Mouse (Mus musculus) hindbrain, embryonic 11.5 days (tissue): ENCODE measurements around the gene Wwox. TPM values are rescaled to one million over a fixed set of nuclear protein-coding genes. Genes with fewer than 3 reads are reported as not detected.

ENCODE experiments used
- ATAC-seq: fragments of 200-750 bp; cut with Nextera tagmentation; 2 replicates; pipeline ENCODE4 v1.8.0; 2017; ENCODE audit warnings: mild to moderate bottlenecking, moderate TSS enrichment, moderate library complexity; ENCODE audit not compliant: low FRiP score
- DNase-seq: peaks from one replicate; pipeline ENCODE4 v3.0.0-alpha.2; 2015; ENCODE audit warnings: low spot score
- H3K27ac ChIP-seq: fragments of 300-500 bp; sonication (generic); 2 replicates; pipeline ENCODE4 v1.5.1; 2014; ENCODE audit warnings: mild to moderate bottlenecking, low read depth, low read length
- H3K27me3 ChIP-seq: fragments of 300-500 bp; sonication (generic); 2 replicates; pipeline ENCODE4 v1.6.1; 2014; ENCODE audit warnings: mild to moderate bottlenecking, low read length, moderate library complexity, mixed read lengths; ENCODE audit not compliant: control insufficient read depth, insufficient read depth
- H3K36me3 ChIP-seq: fragments of 300-500 bp; sonication (generic); 2 replicates; pipeline ENCODE4 v1.6.1; 2014; ENCODE audit warnings: mild to moderate bottlenecking, low read length, moderate library complexity, mixed read lengths; ENCODE audit not compliant: control insufficient read depth, insufficient read depth
- H3K4me1 ChIP-seq: fragments of 300-500 bp; sonication (generic); replicated peaks from 2 replicates; pipeline ENCODE4 v1.6.1; 2014; ENCODE audit warnings: low read length, mixed read lengths; ENCODE audit not compliant: control insufficient read depth, insufficient read depth
- H3K4me2 ChIP-seq: fragments of 300-500 bp; sonication (generic); replicated peaks from 2 replicates; pipeline ENCODE4 v1.6.1; 2014; ENCODE audit warnings: mild to moderate bottlenecking, low read depth, low read length
- H3K4me3 ChIP-seq: fragments of 300-500 bp; sonication (generic); 2 replicates; pipeline ENCODE4 v1.5.1; 2014; ENCODE audit warnings: low read depth, low read length
- H3K9ac ChIP-seq: fragments of 300-500 bp; sonication (generic); 2 replicates; pipeline ENCODE4 v1.6.1; 2014; ENCODE audit warnings: low read depth, low read length
- H3K9me3 ChIP-seq: fragments of 300-500 bp; sonication (generic); 2 replicates; pipeline ENCODE4 v1.6.1; 2016; ENCODE audit warnings: low read length; ENCODE audit not compliant: control insufficient read depth
- WGBS: fragments of 180-500 bp; shearing (Covaris S2); extraction: QIAGEN DNeasy Blood & Tissue Kit; methylation state at CpG from one replicate; pipeline ENCODE4 v1.1.7; 2014; 5-methylcytosine and 5-hydroxymethylcytosine counted together
- polyA plus RNA-seq: library from polyadenylated mRNA; unstranded; fragments of >200 nt; fragmentation: Nextera tagmentation; extraction: Ambion mirVana; gene quantifications from 2 replicates; pipeline ENCODE4 v1.2.1, GENCODE M21; 2014

The Wwox gene
- polyA plus RNA-seq, 1 experiment from 2014 or later = 14.1 TPM

DNA sequence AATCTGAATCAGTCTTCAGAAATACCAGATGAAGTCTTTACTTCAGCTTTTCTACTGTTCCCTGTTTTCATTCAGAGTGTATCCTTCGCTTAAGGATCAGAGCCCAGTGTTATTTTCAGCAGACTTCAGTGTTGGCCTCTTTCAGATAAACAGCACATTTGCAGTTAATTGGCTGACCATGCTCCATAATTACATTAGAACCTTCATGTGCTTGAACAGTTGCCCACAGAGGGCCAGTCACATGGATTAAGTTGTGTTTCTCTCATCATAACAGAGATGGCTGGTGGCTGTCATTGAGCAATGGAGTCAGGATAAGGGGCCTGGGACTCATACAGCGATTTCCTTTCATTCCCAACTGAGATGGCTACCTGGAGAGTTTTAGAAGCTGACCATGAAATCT is 166.2 kb downstream of the Wwox start:
- Histone ChIP-seq H3K36me3 (no peaks in the 10 kb centered on the region), H3K9ac (no peak overlapping the region), H3K4me3 (no peak overlapping the region), H3K27me3 (no peaks in the 10 kb centered on the region), H3K4me2 (no peak overlapping the region), H3K9me3 (no peaks in the 10 kb centered on the region), H3K4me1 (0 out of 2 replicates have a peak, but pooled peaks cover 2% of the 10 kb centered on the region), H3K27ac (no peak overlapping the region)
- no peak for ATAC-seq
- no peak for DNase-seq
- WGBS = 90% methylated on average over 2 of the region's 2 CpGs

DNA sequence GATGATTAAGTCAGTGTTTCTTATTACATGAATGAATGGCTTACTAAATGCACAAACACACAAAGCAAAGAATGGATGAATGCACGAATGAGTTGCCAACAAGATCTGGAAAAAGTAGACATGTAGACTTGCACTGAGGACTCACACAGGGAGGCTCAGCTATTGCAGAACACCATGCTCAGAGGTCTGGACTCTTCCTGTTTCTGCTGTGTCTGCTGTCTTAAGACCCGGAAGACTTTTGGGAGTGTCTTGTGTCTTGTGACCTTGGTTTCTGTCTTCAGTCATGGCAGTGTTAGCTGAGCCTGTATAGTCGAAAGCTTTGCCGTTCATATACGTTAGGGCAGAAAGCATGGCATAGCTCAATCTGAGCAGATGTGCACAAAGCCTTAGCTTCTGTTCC is 169.9 kb downstream of the Wwox start:
- Histone ChIP-seq H3K4me1 (no peaks in the 10 kb centered on the region), H3K27ac (no peak overlapping the region), H3K4me2 (no peak overlapping the region), H3K4me3 (no peak overlapping the region), H3K9ac (no peak overlapping the region), H3K9me3 (no peaks in the 10 kb centered on the region), H3K27me3 (no peaks in the 10 kb centered on the region), H3K36me3 (no peaks in the 10 kb centered on the region)
- no peak for ATAC-seq
- no peak for DNase-seq
- WGBS = 91% methylated on average over 5 of the region's 5 CpGs

DNA sequence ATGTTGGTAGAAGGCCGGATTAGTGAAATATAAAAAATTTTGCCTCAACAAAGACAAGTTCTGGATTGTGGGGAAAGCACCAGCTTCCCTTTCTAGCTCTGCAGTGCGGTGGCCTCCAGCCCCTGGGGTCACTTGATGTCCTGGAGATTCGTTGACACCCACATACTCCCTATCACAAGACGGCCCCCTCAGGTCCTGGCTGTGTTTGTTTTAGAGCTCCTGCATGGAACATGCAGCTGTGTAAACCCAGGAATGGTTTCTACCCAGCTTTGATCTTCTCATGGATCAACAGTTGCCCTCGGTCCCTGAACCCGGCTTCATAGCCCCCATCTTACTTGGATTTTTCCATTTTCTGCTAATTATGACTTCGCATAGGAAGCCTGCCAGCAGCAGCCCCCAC is 171.6 kb downstream of the Wwox start:
- WGBS = 53% methylated on average over 7 of the region's 7 CpGs
- no peak for ATAC-seq

DNA sequence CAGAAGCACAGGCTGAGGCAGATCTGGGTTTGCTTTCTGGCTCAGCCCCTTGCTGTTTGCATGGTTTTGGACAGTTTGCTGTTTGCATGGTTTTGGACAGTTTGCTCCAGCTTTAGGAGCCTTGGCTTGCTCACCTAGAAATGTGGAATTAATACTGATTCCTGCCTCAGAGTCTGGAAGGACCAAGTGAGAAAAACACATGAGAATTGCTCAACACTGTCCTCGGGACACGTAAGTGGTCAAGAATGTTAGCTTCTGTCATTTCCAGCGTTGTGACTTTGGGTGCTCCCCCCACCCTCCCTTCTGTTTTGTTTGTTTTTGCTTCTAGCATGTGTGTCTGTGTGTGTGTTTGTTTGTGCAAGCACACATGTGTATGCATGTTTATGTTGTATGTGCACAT is 172.6 kb downstream of the Wwox start:
- H3K4me1 ChIP-seq = no peaks in the 10 kb centered on the region
- no peak overlapping the region for H3K4me3 ChIP-seq
- WGBS = 92% methylated on average over 3 of the region's 3 CpGs
- H3K9me3 ChIP-seq = no peaks in the 10 kb centered on the region
- no peak overlapping the region for H3K27ac ChIP-seq
- ATAC-seq = no peak
- no peaks in the 10 kb centered on the region for H3K27me3 ChIP-seq
- no peak for DNase-seq
- H3K36me3 ChIP-seq = no peaks in the 10 kb centered on the region
- no peak overlapping the region for H3K9ac ChIP-seq
- no peak overlapping the region for H3K4me2 ChIP-seq

More for the DNA sequence above, 171.6 kb downstream of the Wwox start:
- no peaks in the 10 kb centered on the region for H3K9me3 ChIP-seq
- H3K4me1 ChIP-seq = no peaks in the 10 kb centered on the region
- no peak overlapping the region for H3K4me3 ChIP-seq
- no peaks in the 10 kb centered on the region for H3K36me3 ChIP-seq
- DNase-seq = no peak
- H3K27ac ChIP-seq = no peak overlapping the region
- H3K4me2 ChIP-seq = no peak overlapping the region
- H3K27me3 ChIP-seq = no peaks in the 10 kb centered on the region
- H3K9ac ChIP-seq = no peak overlapping the region

DNA sequence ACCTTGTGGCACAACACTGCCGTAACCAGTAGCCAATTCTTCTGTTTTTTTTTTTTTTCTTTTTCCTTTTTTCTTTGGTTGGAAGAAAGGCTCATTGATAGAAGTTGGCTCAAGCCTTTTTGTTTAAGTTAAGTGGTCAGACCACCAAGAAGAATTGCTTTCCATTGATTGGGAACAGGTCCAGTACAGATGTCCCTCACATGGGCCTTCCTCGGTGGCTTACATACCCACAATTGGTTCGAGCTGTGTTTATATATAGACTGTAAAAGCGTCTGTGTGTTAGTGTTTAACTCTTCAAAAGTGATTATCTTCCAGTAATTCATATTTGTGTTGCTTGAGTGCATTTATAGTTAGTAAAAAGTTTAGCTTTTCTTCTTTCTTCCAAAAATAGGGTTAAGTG is 176.0 kb downstream of the Wwox start:
- Histone ChIP-seq H3K27me3 (no peaks in the 10 kb centered on the region), H3K27ac (no peak overlapping the region), H3K4me2 (no peak overlapping the region), H3K36me3 (no peaks in the 10 kb centered on the region), H3K9ac (no peak overlapping the region), H3K4me3 (no peak overlapping the region), H3K4me1 (peaks cover 3% of the 10 kb centered on the region; the same call in 1 of the 2 replicates), H3K9me3 (no peaks in the 10 kb centered on the region)
- DNase-seq (no peak), ATAC-seq (no peak)
- WGBS = 69% methylated on average over 4 of the region's 4 CpGs

DNA sequence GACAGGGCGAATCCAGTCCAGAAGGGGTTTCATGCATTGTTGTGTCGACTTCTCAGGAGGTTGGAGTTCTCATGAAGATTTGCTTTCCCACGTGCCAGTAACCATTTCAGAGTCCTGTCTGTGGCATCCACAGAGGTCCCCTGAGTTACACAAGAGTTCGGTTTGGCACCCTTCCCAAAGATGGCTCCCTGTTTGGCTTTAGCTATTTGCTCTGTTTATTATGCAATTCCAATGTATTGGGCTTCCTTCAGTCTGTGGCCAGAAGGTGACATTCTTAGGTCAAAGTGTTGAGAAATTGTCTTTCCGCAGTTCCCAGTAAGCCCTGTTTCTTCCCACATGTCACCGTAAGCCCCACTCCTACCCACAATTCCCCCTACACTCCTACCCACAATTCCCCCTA is 176.5 kb downstream of the Wwox start:
- Histone ChIP-seq H3K36me3 (no peaks in the 10 kb centered on the region), H3K4me3 (no peak overlapping the region), H3K9me3 (no peaks in the 10 kb centered on the region), H3K4me2 (no peak overlapping the region), H3K27me3 (no peaks in the 10 kb centered on the region), H3K9ac (no peak overlapping the region), H3K27ac (no peak overlapping the region), H3K4me1 (peaks cover 3% of the 10 kb centered on the region; the same call in 1 of the 2 replicates)
- 92% methylated on average over 6 of the region's 6 CpGs for WGBS
- ATAC-seq (no peak), DNase-seq (no peak)

DNA sequence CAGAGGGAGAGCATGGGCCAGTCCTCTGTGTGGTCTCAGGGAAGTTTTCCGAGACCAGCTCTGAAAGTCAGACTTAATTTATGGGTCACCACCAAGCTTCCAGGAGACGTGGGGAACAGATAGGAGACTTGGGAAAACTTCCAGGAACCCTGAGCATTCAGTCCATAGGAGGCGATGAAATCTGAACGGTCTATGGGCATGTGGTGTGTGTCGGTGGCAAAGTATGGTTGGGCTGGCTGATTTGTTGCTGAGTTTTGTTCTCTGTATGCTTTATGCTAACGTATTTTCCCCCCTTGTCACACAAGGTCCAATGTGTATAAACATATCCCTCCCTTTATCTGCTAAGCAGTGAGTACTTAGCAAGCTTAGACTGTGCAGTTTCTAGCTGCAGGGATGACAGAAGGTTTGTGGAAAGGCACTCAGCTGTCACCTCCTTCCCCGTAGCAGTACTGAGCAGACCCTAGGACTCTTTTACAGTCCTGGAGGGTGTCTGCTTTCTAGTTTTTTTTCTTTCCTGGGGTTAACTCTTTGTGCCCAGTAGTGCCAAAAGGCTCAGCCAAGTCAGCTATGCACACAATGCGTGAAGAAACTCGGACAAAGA is 179.6 kb downstream of the Wwox start:
- Histone ChIP-seq H3K27ac (no peak overlapping the region), H3K4me1 (peaks cover 3% of the 10 kb centered on the region; the same call in 1 of the 2 replicates), H3K4me3 (no peak overlapping the region), H3K4me2 (no peak overlapping the region), H3K9me3 (no peaks in the 10 kb centered on the region), H3K36me3 (no peaks in the 10 kb centered on the region), H3K27me3 (no peaks in the 10 kb centered on the region), H3K9ac (no peak overlapping the region)
- DNase-seq = no peak
- WGBS = 51% methylated on average over 9 of the region's 9 CpGs
- no peak for ATAC-seq

DNA sequence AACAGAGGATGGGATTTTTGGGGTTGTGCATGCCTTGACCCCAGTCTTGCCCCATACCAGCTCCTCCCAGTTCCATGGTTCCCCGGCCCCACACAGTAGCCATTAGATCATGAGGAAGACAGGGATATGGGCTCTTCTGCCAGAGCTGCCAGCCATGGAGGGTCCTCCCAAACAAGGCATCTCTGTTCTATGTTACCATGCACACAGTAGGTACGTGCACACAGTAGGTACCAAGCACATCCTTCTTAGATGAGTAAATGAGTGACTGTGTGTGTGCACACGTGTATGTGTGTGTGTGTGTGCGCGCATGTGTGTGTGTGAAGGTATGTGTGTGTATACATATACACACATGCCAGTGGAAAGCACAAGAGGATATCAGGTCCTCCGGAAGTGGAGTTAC is 185.9 kb downstream of the Wwox start:
- DNase-seq (no peak), ATAC-seq (no peak)
- 90% methylated on average over 6 of the region's 6 CpGs for WGBS
- H3K4me1 ChIP-seq = no peaks in the 10 kb centered on the region
- no peak overlapping the region for H3K27ac ChIP-seq
- H3K4me2 ChIP-seq = no peak overlapping the region
- H3K9ac ChIP-seq = no peak overlapping the region
- no peak overlapping the region for H3K4me3 ChIP-seq
- H3K9me3 ChIP-seq = no peaks in the 10 kb centered on the region
- H3K27me3 ChIP-seq = no peaks in the 10 kb centered on the region
- no peaks in the 10 kb centered on the region for H3K36me3 ChIP-seq

DNA sequence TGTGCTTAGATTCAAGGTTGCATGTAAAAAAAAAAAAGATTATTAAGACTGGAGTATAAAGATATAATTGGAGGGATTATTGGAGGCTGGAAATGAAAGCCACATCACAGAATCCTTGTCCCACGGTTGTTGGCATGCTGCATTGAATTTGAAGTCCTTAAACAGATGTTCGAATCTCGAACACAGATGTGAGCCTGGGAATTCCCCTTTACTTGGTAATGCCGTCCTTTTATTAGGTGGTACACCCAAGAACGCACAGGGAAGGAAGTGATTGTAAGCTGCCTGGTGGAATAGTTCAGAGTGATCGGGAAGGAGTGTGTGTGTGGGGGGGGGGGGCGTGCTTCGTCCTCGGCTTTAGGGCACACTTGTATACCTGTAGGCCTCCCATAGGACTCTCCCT is 187.4 kb downstream of the Wwox start:
- Histone ChIP-seq H3K36me3 (no peaks in the 10 kb centered on the region), H3K9me3 (no peaks in the 10 kb centered on the region), H3K27me3 (no peaks in the 10 kb centered on the region), H3K4me2 (no peak overlapping the region), H3K27ac (no peak overlapping the region), H3K4me1 (no peaks in the 10 kb centered on the region), H3K4me3 (no peak overlapping the region), H3K9ac (no peak overlapping the region)
- ATAC-seq (no peak), DNase-seq (no peak)
- WGBS = 81% methylated on average over 9 of the region's 9 CpGs
